Mouse (Mus musculus): ENCODE measurements around the gene Dnmbp. TPM values are rescaled to one million over a fixed set of nuclear protein-coding genes. Genes with fewer than 3 reads are reported as not detected.
A peak's percentile ranks its signal among the peaks of the same experiment; 100 is the strongest.

Gene Dnmbp
- polyA plus RNA-seq, 1 experiment from 2014 or later, result 22.4 TPM

GRCm38 (mm10) chr19:43886371-43887099 is 53.5 kb downstream of the Dnmbp start:
- peaks cover 49% of the 10 kb centered on the region for H3K4me1 ChIP-seq
- 53% methylated on average over 12 of the region's 12 CpGs for WGBS
- H3K9me3 ChIP-seq, result no peaks in the 10 kb centered on the region
- no peaks in the 10 kb centered on the region for H3K27me3 ChIP-seq
- no peak overlapping the region for H3K27ac ChIP-seq
- no peaks in the 10 kb centered on the region for H3K36me3 ChIP-seq
- H3K9ac ChIP-seq, result no peak overlapping the region
- ATAC-seq (ENCODE audit: borderline replicate concordance, extremely low read depth, low FRiP score, low TSS enrichment), result no peak
- H3K4me2 ChIP-seq, result peak overlapping the region; percentile 1; the same call in 1 of the 2 replicates
- H3K4me3 ChIP-seq, result no peak overlapping the region

DNA sequence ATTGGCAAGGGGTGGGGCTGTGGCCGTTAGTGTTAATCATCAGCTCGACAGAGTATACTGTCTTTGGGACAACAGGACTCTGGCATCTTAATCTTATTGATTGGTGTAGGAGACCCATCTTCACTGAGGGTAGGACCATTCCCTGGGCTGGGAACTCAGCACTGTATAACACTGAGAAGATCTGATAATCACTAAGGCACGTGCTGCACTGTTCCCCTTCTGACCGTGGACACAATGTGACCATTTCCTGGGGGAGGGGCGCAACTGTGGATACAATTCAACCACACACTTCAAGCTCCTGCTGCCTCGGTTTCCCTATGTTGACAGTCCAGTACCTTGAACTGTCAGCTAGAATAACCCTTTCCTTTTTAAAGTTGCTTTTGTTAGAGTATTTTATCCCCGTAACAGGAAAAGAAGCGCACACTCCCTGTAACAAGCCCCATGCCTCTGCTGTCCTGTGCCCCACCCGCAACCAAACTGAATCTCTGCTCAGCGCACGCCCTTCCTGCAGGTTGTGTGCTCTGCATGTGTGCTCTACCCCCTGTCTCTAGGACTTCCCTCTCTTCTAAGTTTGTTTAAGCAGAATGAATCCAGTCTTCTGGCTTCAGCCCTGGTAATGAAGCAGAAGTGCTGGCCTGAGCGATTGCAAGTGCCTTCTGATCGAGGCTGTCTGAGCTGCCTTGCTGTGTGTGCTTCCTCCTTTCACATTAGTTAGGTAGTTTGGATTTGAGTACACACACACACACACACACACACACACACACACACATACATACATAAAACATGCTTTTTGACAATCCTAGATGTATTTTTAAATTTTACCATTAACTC is 55.1 kb downstream of the Dnmbp start:
- Histone ChIP-seq H3K27ac (no peak overlapping the region), H3K4me2 (peak overlapping the region; percentile 23; the same call in 1 of the 2 replicates), H3K9ac (no peak overlapping the region; the same call in 1 of the 2 replicates), H3K36me3 (no peaks in the 10 kb centered on the region), H3K9me3 (no peaks in the 10 kb centered on the region), H3K4me1 (peaks cover 61% of the 10 kb centered on the region), H3K4me3 (no peak overlapping the region), H3K27me3 (no peaks in the 10 kb centered on the region)
- ATAC-seq (ENCODE audit: borderline replicate concordance, extremely low read depth, low FRiP score, low TSS enrichment), result no peak
- WGBS, result 49% methylated on average over 13 of the region's 13 CpGs

GRCm38 (mm10) chr19:43882895-43883573 is 57.0 kb downstream of the Dnmbp start:
- Histone ChIP-seq H3K36me3 (no peaks in the 10 kb centered on the region), H3K4me1 (peaks cover 68% of the 10 kb centered on the region)

GRCm38 (mm10) chr19:43881615-43882014 is 58.4 kb downstream of the Dnmbp start:
- no peak for ATAC-seq (ENCODE audit: borderline replicate concordance, extremely low read depth, low FRiP score, low TSS enrichment)
- WGBS, result 84% methylated on average over 7 of the region's 7 CpGs
- H3K4me1 ChIP-seq, result peaks cover 76% of the 10 kb centered on the region

More at GRCm38 (mm10) chr19:43882895-43883573, 57.0 kb downstream of the Dnmbp start:
- no peak for ATAC-seq (ENCODE audit: borderline replicate concordance, extremely low read depth, low FRiP score, low TSS enrichment)
- H3K4me2 ChIP-seq, result peak overlapping the region; percentile 35; the same call in 1 of the 2 replicates
- H3K27me3 ChIP-seq, result no peaks in the 10 kb centered on the region
- 17% methylated on average over 18 of the region's 18 CpGs for WGBS
- no peaks in the 10 kb centered on the region for H3K9me3 ChIP-seq
- H3K9ac ChIP-seq, result peak overlapping the region; percentile 30; the same call in 1 of the 2 replicates
- no peak overlapping the region for H3K4me3 ChIP-seq
- peak overlapping the region; percentile 46 for H3K27ac ChIP-seq

GRCm38 (mm10) chr19:43880420-43880819 is 59.6 kb downstream of the Dnmbp start:
- H3K36me3 ChIP-seq, result no peaks in the 10 kb centered on the region
- peak overlapping the region; percentile 74; the same call in 1 of the 2 replicates for H3K4me2 ChIP-seq
- 7% methylated on average over 3 of the region's 3 CpGs for WGBS
- H3K4me3 ChIP-seq, result no peak overlapping the region
- H3K27me3 ChIP-seq, result no peaks in the 10 kb centered on the region
- H3K9me3 ChIP-seq, result no peaks in the 10 kb centered on the region
- no peak for ATAC-seq (ENCODE audit: borderline replicate concordance, extremely low read depth, low FRiP score, low TSS enrichment)
- no peak overlapping the region for H3K9ac ChIP-seq
- peaks cover 76% of the 10 kb centered on the region for H3K4me1 ChIP-seq
- H3K27ac ChIP-seq, result 0 out of 2 replicates have a peak overlapping the region, but pooled peaks have one; percentile 97

More at GRCm38 (mm10) chr19:43881615-43882014, 58.4 kb downstream of the Dnmbp start:
- Histone ChIP-seq H3K27ac (no peak overlapping the region), H3K4me2 (no peak overlapping the region), H3K4me3 (no peak overlapping the region), H3K9ac (no peak overlapping the region), H3K9me3 (no peaks in the 10 kb centered on the region), H3K27me3 (no peaks in the 10 kb centered on the region), H3K36me3 (no peaks in the 10 kb centered on the region)

DNA sequence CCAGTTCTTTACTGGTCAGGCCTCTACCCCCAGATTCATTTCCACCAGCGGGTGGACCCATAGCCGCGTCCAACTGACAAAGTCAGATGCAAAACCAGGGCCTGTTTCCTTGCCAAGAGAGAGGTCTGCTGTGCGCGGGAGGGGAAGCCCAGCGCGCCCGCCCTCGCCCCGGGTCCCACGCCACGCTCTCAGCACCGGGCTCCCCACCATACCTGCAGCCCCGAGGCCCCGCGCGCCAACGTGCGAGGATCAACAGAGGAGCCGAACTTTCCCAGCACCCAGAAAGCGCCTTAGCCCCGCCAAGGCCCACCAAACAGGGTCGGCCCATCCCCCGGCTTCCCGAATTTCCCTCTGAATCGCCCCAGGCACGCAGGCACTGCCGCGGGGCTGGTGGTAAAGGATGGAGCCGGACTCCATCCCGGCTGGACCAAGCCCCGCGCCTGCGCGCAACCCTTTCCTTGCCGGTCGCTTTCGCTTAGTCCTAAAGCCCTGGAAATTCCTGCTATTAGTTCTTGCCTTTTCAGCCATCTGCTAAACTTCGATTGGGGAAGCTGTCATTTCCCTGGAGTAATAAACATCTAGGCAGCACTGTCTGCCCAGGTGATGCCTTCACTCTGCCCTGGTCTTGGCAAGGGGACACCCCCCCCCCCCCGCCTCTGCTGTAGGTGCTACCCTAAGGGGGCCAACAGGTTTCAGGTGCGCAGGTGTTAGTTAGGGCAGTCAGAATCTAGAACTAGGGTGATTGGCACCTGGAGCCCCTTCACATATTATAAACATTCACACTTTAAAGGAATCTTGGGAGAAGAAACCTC is 60.4 kb downstream of the Dnmbp start:
- Histone ChIP-seq H3K27ac (peak overlapping the region; percentile 97), H3K9ac (peak overlapping the region; percentile 90), H3K4me3 (peak overlapping the region; percentile 92), H3K9me3 (no peaks in the 10 kb centered on the region), H3K27me3 (no peaks in the 10 kb centered on the region), H3K4me2 (peak overlapping the region; percentile 74), H3K4me1 (peaks cover 75% of the 10 kb centered on the region), H3K36me3 (peaks cover 2% of the 10 kb centered on the region; the same call in 1 of the 2 replicates)
- WGBS, result 1% methylated on average over 41 of the region's 41 CpGs
- peak; percentile 88 for ATAC-seq (ENCODE audit: borderline replicate concordance, extremely low read depth, low FRiP score, low TSS enrichment)

- Histone ChIP-seq H3K9ac (peak overlapping the region; percentile 90), H3K27ac (peak overlapping the region; percentile 97), H3K36me3 (peaks cover 13% of the 10 kb centered on the region), H3K9me3 (no peaks in the 10 kb centered on the region), H3K4me2 (peak overlapping the region; percentile 74), H3K4me1 (peaks cover 63% of the 10 kb centered on the region), H3K27me3 (no peaks in the 10 kb centered on the region), H3K4me3 (peak overlapping the region; percentile 92)
- ATAC-seq (ENCODE audit: borderline replicate concordance, extremely low read depth, low FRiP score, low TSS enrichment), result no peak
- 5% methylated on average over 17 of the region's 17 CpGs for WGBS
Measured at GRCm38 (mm10) chr19:43878111-43879092, 61.6 kb downstream of the Dnmbp start.

GRCm38 (mm10) chr19:43877364-43877763 is 62.6 kb downstream of the Dnmbp start:
- Histone ChIP-seq H3K9ac (no peak overlapping the region), H3K27me3 (no peaks in the 10 kb centered on the region), H3K4me1 (peaks cover 55% of the 10 kb centered on the region), H3K36me3 (peaks cover 24% of the 10 kb centered on the region), H3K4me3 (no peak overlapping the region), H3K9me3 (no peaks in the 10 kb centered on the region), H3K27ac (no peak overlapping the region), H3K4me2 (0 out of 2 replicates have a peak overlapping the region, but pooled peaks have one; percentile 74)
- 72% methylated on average over 8 of the region's 8 CpGs for WGBS
- no peak for ATAC-seq (ENCODE audit: borderline replicate concordance, extremely low read depth, low FRiP score, low TSS enrichment)

DNA sequence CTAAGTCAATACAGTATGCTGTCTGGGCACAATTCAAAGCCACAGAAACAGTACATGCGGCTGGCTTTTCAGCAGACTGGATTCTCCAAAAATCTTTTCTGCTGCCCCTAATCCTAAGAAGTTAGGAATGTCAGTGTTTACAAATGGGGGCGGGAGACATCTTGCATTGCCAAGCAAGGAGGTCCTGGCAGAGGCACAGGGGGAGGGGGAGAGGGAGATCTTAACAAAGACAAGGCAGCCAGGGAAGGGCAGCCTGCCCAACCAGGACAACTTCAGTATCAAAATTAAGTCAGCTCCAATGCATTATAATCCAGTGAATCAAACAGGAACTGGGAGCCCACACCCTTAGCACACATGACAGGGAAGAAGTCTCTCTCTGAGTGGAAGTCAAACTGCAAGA is 64.0 kb downstream of the Dnmbp start:
- Histone ChIP-seq H3K4me2 (peak overlapping the region; percentile 31), H3K36me3 (peaks cover 37% of the 10 kb centered on the region), H3K4me3 (no peak overlapping the region), H3K27ac (peak overlapping the region; percentile 68), H3K4me1 (peaks cover 54% of the 10 kb centered on the region), H3K9ac (no peak overlapping the region), H3K27me3 (no peaks in the 10 kb centered on the region), H3K9me3 (no peaks in the 10 kb centered on the region)
- no peak for ATAC-seq (ENCODE audit: borderline replicate concordance, extremely low read depth, low FRiP score, low TSS enrichment)
- 4% methylated on average over 2 of the region's 2 CpGs for WGBS

GRCm38 (mm10) chr19:43874351-43874750 is 65.6 kb downstream of the Dnmbp start:
- WGBS, result 88% methylated on average over 11 of the region's 11 CpGs
- Histone ChIP-seq H3K27me3 (no peaks in the 10 kb centered on the region), H3K27ac (no peak overlapping the region), H3K36me3 (peaks cover 53% of the 10 kb centered on the region), H3K9ac (no peak overlapping the region), H3K9me3 (no peaks in the 10 kb centered on the region), H3K4me2 (no peak overlapping the region), H3K4me1 (peaks cover 40% of the 10 kb centered on the region), H3K4me3 (no peak overlapping the region)
- no peak for ATAC-seq (ENCODE audit: borderline replicate concordance, extremely low read depth, low FRiP score, low TSS enrichment)
